Mouse (Mus musculus) hematopoietic stem cell, adult 5-6 weeks (primary cell): ENCODE results near the gene Dner. TPM values are rescaled to one million over a fixed set of nuclear protein-coding genes. Genes with fewer than 3 reads are reported as not detected.

Experiments used
- ATAC-seq, 2 experiments: fragments of 125-278 bp in 1 of 2; replicated peaks in 1 of 2; 2 replicates each; pipeline ENCODE4 v1.8.0; 2016 to 2017; ENCODE audit warnings: inconsistent platforms in 2 of 2, mild to moderate bottlenecking in 2 of 2, moderate number of reproducible peaks in 2 of 2, low read depth in 1 of 2, moderate TSS enrichment in 1 of 2; ENCODE audit not compliant: low FRiP score in 2 of 2, poor library complexity in 2 of 2, severe bottlenecking in 2 of 2, insufficient read depth in 1 of 2, low TSS enrichment in 1 of 2
- total RNA-seq: library from RNA; stranded (forward); fragments of 172-1452, 232-1000 nt; gene quantifications from 2 replicates; pipeline ENCODE4 v1.2.3, GENCODE M21; 2017

Dner gene
- total RNA-seq, 1 experiment from 2014 or later: not detected

- no peak for ATAC-seq
Observed at GRCm38 (mm10) chr1:84500673-84501072, 195.3 kb downstream of the Dner start.

GRCm38 (mm10) chr1:84491732-84492131 is 204.3 kb downstream of the Dner start:
- no peak for ATAC-seq

GRCm38 (mm10) chr1:84488546-84488945 is 207.5 kb downstream of the Dner start:
- ATAC-seq: no peak

GRCm38 (mm10) chr1:84485066-84485465 is 211.0 kb downstream of the Dner start:
- no peak for ATAC-seq

GRCm38 (mm10) chr1:84484577-84484976 is 211.4 kb downstream of the Dner start:
- no peak for ATAC-seq

GRCm38 (mm10) chr1:84479976-84480375 is 216.0 kb downstream of the Dner start:
- ATAC-seq: no peak

- no peak for ATAC-seq
Observed at GRCm38 (mm10) chr1:84474274-84474673, 221.7 kb downstream of the Dner start.

- ATAC-seq: no peak
Observed at GRCm38 (mm10) chr1:84472260-84472659, 223.8 kb downstream of the Dner start.

- no peak for ATAC-seq
Observed at GRCm38 (mm10) chr1:84470342-84470741, 225.7 kb downstream of the Dner start.

GRCm38 (mm10) chr1:84467664-84468063 is 228.4 kb downstream of the Dner start:
- no peak for ATAC-seq

- ATAC-seq: no peak
Observed at GRCm38 (mm10) chr1:84464761-84465160, 231.3 kb downstream of the Dner start.

GRCm38 (mm10) chr1:84463976-84464662 is 231.9 kb downstream of the Dner start:
- no peak for ATAC-seq

GRCm38 (mm10) chr1:84449566-84450278 is 246.3 kb downstream of the Dner start:
- ATAC-seq: no peak

GRCm38 (mm10) chr1:84443640-84444039 is 252.4 kb downstream of the Dner start:
- no peak for ATAC-seq

- no peak for ATAC-seq
Observed at GRCm38 (mm10) chr1:84443050-84443449, 253.0 kb downstream of the Dner start.

GRCm38 (mm10) chr1:84441419-84441818 is 254.6 kb downstream of the Dner start:
- no peak for ATAC-seq

GRCm38 (mm10) chr1:84437565-84437964 is 258.5 kb downstream of the Dner start:
- no peak for ATAC-seq

GRCm38 (mm10) chr1:84436281-84436680 is 259.7 kb downstream of the Dner start:
- ATAC-seq: no peak
